23 mouse cellular contexts compared by ENCODE assay signal in the genomic region with DNA sequence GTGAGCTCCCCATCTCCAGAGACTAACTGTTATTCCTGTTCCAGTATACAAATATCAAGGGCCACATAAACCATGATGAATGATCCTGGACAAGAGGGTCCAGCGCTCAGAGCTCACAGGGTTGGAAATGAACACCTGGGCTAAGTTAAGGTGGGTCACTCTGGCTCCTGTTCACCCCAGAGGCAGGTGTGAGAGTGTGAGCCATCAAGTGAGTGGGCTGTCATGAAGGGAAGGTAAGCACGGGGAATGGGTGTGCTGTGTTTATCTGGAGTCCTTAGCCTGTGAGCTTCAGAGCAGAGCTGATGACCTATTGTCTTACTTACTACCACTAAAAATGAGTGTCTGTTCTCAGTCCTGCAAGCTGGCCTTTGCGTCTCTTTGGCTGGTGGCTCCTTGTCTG. TPM values are rescaled to one million over a fixed set of nuclear protein-coding genes. Genes with fewer than 3 reads are reported as not detected.
"Had no signal": no experiment of that assay in that cellular context is flagged by ENCODE, and none has a peak within 500 bp of the region (broad histone marks: within the 10 kb centered on the region; RNA-seq: fewer than 3 reads in every experiment).

No protein-coding gene starts in this region.

- H3K27ac ChIP-seq: neural tube, embryonic 13.5 days; neural tube, embryonic 15.5 days; stomach, embryonic 15.5 days; stomach, postnatal 0 days had no signal

- H3K27me3 ChIP-seq: neural tube, embryonic 13.5 days; neural tube, embryonic 15.5 days; stomach, embryonic 15.5 days had no signal

- H3K4me3 ChIP-seq: neural tube, embryonic 13.5 days; neural tube, embryonic 15.5 days; stomach, embryonic 15.5 days had no signal

- DNase-seq: retina, postnatal 1 day; right cerebral cortex, adult 18-20 months; right cerebral cortex, postnatal 14 days; right cerebral cortex, postnatal 25 days; right cerebral cortex, postnatal 4 days; spleen, adult 18-20 months; thymus, adult 18-20 months; thymus, adult 2 months; thymus, postnatal 14 days; thymus, postnatal 25 days; thymus, postnatal 36 days; thymus, postnatal 4 days had no signal

- H3K36me3 ChIP-seq: neural tube, embryonic 13.5 days; neural tube, embryonic 15.5 days; stomach, embryonic 15.5 days had no signal

- H3K4me2 ChIP-seq: neural tube, embryonic 13.5 days; neural tube, embryonic 15.5 days; stomach, embryonic 15.5 days had no signal

- H3K9me3 ChIP-seq: stomach, embryonic 15.5 days had no signal

- H3K9ac ChIP-seq: neural tube, embryonic 13.5 days; neural tube, embryonic 15.5 days; stomach, embryonic 15.5 days had no signal

- H3K4me1 ChIP-seq: stomach, embryonic 15.5 days had no signal

RNA-seq across cellular contexts. Expression of gene Tex29, which starts 44.4 kb away (rescaled TPM):
- total RNA-seq: neutrophil, adult 5-6 weeks had no signal
- polyA plus RNA-seq: small intestine, adult 2 months; spleen, adult 2 months; stomach, embryonic 14.5 days; stomach, embryonic 15.5 days; stomach, embryonic 16.5 days; stomach, postnatal 0 days; thymus, adult 2 months; thymus, postnatal 0 days; urinary bladder, adult 2 months had no signal
